Mouse (Mus musculus) cerebellum, adult 9-10 months (tissue): ENCODE results near the gene Syt15.
A peak's percentile ranks its signal among the peaks of the same experiment; 100 is the strongest.
"Not testable (repeated sequence)": the region's sequence is repeated elsewhere in the genome, so short reads cannot be mapped to it uniquely, and the experiment has no call there.

ENCODE experiments used
- DNase-seq: peaks from one replicate; pipeline ENCODE4 v3.0.0; 2022

Gene Syt15

GRCm38 (mm10) chr14:34228830-34229506, 9.6 kb downstream of the Syt15 start:
- no peak for DNase-seq

- no peak for DNase-seq
Measured at GRCm38 (mm10) chr14:34232340-34232739, 12.9 kb downstream of the Syt15 start.

GRCm38 (mm10) chr14:34232866-34233680, 13.7 kb downstream of the Syt15 start:
- DNase-seq = no peak

GRCm38 (mm10) chr14:34233846-34234245, 14.5 kb downstream of the Syt15 start:
- DNase-seq = no peak

- DNase-seq = peak; percentile 75
Measured at GRCm38 (mm10) chr14:34234630-34235380, 15.4 kb downstream of the Syt15 start.

- DNase-seq = no peak
Measured at GRCm38 (mm10) chr14:34240263-34240662, 20.9 kb downstream of the Syt15 start.

- DNase-seq = no peak
Measured at GRCm38 (mm10) chr14:34240676-34241075, 21.3 kb downstream of the Syt15 start.

- no peak for DNase-seq
Measured at GRCm38 (mm10) chr14:34252470-34253145, 33.2 kb downstream of the Syt15 start.

- DNase-seq = no peak
Measured at GRCm38 (mm10) chr14:34253261-34253660, 33.9 kb downstream of the Syt15 start.

- not testable (repeated sequence) for DNase-seq
Measured at GRCm38 (mm10) chr14:34258525-34258924, 39.1 kb downstream of the Syt15 start.

GRCm38 (mm10) chr14:34268046-34268445, 48.7 kb downstream of the Syt15 start:
- DNase-seq = no peak

- DNase-seq = peak; percentile 50
Measured at GRCm38 (mm10) chr14:34273280-34273679, 53.9 kb downstream of the Syt15 start.

- no peak for DNase-seq
Measured at GRCm38 (mm10) chr14:34274141-34274540, 54.7 kb downstream of the Syt15 start.

- no peak for DNase-seq
Measured at GRCm38 (mm10) chr14:34275225-34275624, 55.8 kb downstream of the Syt15 start.

- peak; percentile 12 for DNase-seq
Measured at GRCm38 (mm10) chr14:34279726-34280125, 60.3 kb downstream of the Syt15 start.
